Mouse (Mus musculus): ENCODE measurements around the gene Cldn10. TPM values are rescaled to one million over a fixed set of nuclear protein-coding genes. Genes with fewer than 3 reads are reported as not detected.

The Cldn10 gene
- total RNA-seq, 2 experiments from 2014 or later, result 24.6 to 28.3 TPM

DNA sequence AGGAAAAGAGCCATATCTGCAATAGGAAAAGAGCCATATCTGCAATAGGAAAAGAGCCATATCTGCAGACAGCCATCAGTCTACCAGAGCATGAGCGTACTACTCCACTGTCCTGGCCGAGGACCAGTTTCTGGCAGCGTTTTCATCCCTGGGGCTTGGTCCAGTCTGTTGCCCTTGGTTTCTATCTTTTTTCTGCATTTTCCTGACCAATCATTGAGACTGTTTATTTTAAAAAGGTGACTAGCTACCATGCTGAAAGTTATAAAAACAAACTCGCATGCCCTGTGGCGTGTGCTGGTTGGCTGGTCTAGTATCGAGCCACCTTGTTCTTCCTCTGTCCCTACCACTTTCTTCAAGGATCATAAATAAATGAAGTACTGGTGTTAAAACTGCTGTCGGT is 107.5 kb downstream of the Cldn10 start:
- intact Hi-C loops (cut with DNase I), result no loop called here
- no peak for DNase-seq (ENCODE audit: low spot score in 2 of 2)

DNA sequence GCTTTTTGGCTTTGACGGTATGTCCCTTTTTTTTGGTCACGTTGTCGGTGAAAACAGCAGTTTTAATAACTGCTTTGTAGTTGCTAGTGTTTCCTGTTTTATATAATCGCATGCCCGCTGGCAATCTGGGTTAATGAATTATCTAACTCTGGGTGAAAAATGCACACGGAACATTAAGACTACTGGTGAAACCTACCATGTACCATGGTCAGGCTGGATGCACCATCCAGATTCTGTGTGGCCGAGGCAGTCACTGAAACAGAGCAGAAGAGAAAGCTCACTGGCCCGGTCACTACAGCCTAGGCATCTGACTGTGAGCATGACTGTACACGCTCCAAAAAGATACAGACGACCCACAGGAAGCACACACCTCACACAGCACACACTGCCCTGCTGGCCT is 107.9 kb downstream of the Cldn10 start:
- DNase-seq (ENCODE audit: low spot score in 2 of 2), result no peak
- intact Hi-C loops (cut with DNase I), result no loop called here

DNA sequence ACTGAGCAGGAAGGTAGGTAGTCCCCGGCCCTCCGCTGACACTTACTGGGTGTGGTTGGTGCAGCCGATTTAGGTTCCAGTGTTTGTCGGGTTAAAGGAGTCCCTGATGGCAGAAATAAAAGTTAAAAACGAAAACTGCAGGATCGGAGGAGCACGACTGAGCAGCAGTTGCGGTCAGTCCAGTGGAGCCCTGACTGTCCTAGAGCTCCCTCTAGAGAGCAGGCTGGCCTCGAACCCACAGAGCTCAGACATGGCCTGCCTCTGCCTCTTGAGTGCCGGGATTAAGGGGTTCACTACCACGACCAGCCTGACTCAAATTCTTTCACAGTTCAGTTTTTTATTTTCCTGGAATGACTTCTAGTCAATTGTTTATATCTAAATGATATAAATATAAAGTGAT is 112.2 kb downstream of the Cldn10 start:
- DNase-seq (ENCODE audit: low spot score in 2 of 2), result no peak
- intact Hi-C loops (cut with DNase I), result loop anchor here (2.0 kb wide), 1 partner anchor 79 kb away; no protein-coding TSS in a partner anchor

DNA sequence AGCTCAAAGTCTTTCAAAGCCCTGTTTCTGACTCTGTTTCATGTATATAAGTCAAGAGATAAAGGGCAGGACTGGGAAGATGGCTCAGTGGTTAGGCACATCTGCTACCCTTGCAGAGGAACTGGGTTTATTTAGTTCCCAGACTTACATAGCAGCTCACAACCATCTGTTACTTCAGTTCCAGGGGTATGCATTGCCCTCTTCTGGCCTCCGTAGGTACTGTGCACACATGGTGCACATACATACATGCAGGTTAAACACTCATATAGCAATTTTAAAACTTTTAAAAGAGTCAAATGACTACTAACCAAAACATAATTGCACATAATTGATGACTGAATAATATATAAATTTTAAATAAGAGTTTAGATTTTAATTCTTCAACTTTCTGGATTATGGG is 113.2 kb downstream of the Cldn10 start:
- DNase-seq (ENCODE audit: low spot score in 2 of 2), result no peak
- intact Hi-C loops (cut with DNase I), result loop anchor here (2.0 kb wide), 1 partner anchor 80 kb away; no protein-coding TSS in a partner anchor

DNA sequence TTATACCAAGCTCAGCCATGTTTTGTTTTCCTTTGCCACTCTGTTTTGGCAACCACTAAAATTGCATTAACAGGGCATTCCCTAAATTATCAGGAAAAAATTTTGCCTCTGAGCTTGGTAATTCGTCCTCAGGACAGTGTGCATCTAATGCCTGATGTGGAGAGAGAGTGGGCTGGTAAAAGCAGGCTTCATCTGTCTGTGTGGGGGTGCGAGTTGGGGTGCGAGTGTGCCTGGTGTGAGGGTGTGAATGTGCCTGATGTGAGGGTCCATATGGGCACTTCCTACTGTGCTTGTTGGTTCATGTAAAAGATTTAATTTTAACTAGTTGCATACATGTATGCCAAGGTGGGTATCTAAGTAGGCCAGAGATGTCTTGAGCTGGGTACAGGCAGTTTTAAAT is 115.7 kb downstream of the Cldn10 start:
- peak in 1 of 2 experiments; percentile 30 for DNase-seq (ENCODE audit: low spot score in 2 of 2)
- intact Hi-C loops (cut with DNase I), result no loop called here

DNA sequence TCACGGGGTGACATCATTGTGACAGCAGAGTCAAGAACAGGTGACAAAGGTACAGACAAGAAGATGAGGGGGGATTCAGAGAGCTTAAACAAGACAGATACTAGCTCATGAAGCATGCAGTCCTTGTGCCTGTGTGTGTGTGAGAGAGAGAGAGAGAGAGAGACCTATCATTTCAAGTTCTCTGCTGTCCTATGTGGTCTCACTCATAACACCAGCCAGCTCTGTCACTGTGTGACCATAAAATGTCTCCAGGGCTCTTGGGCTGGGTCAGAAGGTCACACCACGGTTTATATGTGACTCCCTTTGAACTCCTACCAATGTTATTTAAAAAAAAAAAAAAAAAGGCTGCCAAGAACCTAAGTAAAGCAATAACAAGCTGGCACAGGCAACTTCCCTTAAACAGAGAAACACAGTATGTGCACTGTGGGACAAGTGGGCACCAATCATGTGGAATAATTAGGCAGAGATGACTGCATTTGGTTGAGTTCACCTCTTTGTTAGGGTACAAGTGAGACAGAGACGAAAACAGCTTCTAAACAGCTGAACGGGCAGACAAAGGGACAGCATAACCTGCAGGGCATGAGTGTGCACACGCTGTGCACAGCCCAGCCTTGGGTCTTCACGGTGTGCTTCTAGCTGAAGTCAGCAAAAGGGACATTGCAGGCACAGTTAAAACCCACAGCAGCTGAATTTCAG is 116.3 kb downstream of the Cldn10 start:
- DNase-seq (ENCODE audit: low spot score in 2 of 2), result no peak
- intact Hi-C loops (cut with DNase I), result no loop called here

DNA sequence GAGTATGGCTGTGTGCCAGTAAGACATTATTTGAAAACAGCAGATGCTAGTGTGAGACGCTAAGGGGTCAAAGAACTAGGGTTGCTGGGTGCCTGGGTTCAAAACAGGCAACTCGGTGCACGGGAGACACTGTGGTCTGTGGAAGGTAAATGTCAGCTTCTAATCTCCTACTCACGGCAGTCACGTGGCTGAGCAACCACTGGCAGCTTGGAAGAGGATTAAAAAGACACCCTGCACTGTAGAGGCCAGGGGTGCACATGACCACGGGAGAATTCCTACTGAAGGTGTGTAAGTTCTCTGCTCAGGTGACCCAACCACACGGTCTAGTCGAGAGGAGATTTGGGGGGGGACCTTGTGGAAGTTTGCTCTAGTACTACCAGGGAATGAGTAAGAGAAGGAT is 119.9 kb downstream of the Cldn10 start:
- intact Hi-C loops (cut with DNase I), result no loop called here

DNA sequence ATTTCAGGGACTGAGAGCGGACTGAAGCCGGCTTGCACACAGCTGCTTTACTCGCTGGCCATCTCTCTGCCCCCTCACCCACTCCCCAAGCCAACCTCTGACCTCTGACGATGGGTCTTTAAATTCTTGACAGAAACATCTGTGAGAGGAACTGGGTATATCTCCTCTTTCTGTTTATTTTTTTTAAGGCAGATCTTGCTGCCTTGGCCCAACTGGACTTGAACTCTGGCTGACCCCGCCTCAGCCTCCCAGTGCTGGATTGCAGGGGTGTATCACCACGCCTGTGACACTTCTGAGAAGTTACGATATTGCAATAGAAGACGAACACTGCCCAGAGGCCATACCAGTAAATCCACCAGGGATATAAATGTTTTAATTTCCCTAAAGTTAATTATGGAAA is 122.2 kb downstream of the Cldn10 start:
- DNase-seq (ENCODE audit: low spot score in 2 of 2), result no peak
- intact Hi-C loops (cut with DNase I), result no loop called here

More for the DNA sequence above, 119.9 kb downstream of the Cldn10 start:
- no peak for DNase-seq (ENCODE audit: low spot score in 2 of 2)

DNA sequence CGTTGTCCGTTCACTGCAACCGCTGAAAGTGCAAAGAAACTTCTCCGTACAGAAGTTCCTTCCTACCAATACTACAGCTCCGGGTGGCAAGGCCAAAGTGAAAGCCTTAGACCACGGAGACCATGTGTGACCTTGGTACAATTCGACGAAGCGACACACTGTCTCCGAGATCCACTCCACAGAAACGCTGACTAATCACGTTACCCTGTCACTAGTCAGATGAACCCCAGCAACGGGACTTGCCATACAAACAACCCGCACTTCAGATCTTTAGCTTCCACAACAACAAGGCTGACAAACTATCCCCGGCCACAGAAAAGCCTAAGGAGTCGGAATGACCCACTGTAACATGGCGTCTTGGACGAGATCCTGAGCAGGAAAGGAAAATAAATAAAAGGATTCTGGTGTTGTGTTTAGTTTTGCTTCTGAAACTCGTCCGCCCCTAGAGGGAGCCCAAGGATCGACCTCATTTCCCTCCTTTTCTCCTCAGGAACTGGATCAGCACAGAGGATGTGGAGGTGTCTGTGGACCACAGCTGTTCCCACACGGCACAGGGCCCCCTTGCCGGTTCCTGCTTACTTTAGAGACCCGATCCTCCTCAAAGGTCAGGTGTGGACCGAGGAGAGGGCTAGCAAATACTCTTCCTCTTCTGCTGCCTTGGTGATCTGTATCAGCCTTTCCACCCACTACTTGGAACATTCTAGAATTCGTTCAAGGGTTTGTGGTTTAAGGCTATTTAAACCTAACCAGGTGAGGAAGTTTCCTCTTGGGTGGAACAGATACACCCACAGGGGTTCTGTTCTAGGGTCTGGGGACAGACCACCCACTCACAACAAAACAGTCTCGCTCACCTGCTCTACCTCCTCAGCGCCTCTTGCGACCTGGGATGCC is 122.9 kb downstream of the Cldn10 start:
- DNase-seq (ENCODE audit: low spot score in 2 of 2), result peak; percentile 55 to 73
- intact Hi-C loops (cut with DNase I), result no loop called here

DNA sequence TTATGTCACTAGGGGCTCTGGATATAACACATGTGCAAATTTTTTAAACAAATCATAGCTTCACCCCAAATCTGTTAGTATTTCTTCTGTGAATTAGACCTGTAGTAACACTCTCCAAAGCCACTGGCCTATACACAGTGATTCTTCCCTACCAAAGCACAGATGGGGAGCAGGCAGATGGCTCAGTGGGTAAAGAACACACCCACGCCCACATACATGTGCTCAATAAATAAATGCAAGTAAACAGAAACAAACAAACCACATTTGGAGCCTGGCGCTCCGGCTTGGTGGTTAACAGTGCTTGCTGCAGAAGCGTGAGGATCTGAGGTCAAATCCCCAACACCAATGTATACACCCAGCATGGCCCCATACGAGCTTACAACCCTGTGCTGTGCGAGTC is 123.8 kb downstream of the Cldn10 start:
- no peak for DNase-seq (ENCODE audit: low spot score in 2 of 2)
- intact Hi-C loops (cut with DNase I), result no loop called here

DNA sequence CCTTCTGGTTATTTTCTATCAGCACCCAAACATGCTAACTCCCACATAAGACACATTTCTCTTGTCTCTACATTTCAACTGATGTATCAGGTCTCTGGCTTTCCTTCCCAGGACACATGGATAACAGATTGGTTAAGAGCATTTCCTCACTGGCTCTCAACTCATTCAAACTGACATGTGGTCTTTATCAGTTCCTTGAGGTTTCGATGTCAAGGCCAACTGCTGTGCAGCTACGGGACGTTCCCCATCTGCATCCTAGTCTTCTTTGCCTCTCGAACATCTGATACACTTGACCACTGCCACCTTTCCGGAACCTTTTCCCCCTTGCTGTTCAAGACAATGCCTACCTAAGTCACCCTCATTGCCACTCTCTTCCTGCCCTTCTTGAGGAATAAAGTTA is 125.9 kb downstream of the Cldn10 start:
- DNase-seq (ENCODE audit: low spot score in 2 of 2), result no peak
- intact Hi-C loops (cut with DNase I), result no loop called here

DNA sequence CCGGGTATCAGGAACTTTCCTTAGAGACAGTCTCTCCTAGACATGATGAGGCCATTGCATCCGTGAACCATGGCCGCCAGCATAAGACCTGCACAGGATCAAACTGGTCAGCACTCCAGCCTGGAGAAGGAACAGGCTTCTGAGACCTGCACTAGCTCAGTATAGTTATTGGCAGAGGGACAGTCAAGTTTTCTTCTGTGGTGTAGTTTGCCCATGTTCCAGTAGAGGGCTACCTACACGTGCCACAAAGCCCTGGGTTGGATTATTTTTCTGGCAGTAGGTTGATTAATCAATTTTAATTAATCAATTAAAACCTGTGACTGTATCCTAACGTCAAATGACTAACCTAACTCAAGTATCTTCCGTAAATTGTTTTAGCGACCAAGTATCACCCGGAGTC is 131.3 kb downstream of the Cldn10 start:
- no peak for DNase-seq (ENCODE audit: low spot score in 2 of 2)
- intact Hi-C loops (cut with DNase I), result no loop called here

DNA sequence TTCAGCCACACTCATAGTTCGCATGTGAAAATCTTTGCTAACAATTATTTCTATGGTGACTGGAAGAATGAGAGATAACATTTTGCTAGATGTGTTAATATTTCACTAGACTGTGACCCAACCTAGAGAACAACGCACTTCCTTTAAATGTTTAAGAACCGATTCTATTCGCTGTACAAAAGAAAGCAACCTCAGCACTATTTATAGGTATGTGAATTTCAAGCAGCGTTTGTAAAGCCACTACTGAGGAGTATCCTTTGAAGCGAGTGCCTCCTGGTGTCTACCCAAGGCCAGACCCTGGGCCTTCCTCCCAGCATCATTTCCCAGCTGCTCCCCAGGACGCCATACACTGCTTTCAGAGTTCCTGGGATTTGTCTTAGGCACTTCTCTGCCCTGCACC is 132.9 kb downstream of the Cldn10 start:
- no peak for DNase-seq (ENCODE audit: low spot score in 2 of 2)
- intact Hi-C loops (cut with DNase I), result no loop called here

DNA sequence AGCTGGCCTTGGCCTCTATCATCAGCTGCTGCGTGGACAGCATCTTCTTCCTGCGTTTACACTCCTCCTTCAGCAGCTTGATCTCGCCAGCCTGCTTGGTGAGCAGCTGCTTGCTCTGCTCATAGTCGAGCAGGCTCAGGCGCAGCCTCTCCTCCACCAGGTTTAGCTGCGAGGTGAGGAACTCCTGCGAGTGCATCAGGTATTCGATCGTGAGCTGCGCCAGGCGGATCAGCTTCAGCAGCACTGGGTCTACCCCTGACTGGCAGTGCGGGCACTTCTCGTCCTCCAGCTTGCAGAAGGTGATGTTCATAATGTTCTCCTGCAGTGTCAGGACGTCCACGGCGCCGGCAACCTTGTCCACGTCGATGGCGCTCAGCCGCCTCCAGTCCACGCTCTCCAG is 134.5 kb downstream of the Cldn10 start:
- DNase-seq (ENCODE audit: low spot score in 2 of 2), result no peak
- intact Hi-C loops (cut with DNase I), result no loop called here

DNA sequence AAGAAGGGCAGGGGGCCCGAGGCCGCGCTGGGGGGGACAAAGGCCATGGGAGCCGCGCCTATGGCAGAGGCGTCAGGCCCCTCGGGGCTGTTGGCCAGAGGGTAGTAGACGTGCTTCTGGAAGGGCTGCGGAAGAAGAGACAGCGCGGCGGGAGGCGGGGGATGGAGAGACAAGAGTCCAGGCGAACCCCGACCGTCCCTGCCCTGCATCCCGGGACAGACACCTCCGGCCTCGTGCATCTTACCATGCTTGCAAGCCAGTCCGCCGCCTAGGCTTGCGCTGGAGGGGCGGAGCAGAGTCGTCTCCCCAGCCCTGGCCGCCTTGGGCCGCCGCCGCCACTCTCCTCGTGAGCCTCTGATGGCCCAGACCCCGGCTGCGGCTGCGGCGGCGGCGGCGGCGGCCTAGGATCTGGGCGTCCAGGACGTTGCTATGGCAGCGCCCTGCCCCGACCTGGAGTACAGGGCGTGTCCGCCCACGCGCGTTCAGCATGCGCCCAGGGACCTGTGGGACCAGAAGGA is 135.0 kb downstream of the Cldn10 start:
- intact Hi-C loops (cut with DNase I), result no loop called here
- DNase-seq (ENCODE audit: low spot score in 2 of 2), result peak in 1 of 2 experiments; percentile 36

Other genes starting within 250 kb of the Cldn10 start
- 10 to 100 TPM in 1 of 2 experiments, 1 to 10 TPM in 1; 8.4 to 13.6 TPM for gene Abcc4, start 81.7 kb upstream of the Cldn10 start, total RNA-seq (2021)
- 100 to 1,000 TPM in 1 of 2 experiments, 10 to 100 TPM in 1; 78.4 to 117 TPM for gene Dzip1, start 137.6 kb downstream of the Cldn10 start, total RNA-seq (2021)
- 10 to 100 TPM; 30.3 to 41.2 TPM for gene Dnajc3, start 150.1 kb downstream of the Cldn10 start, total RNA-seq (2021)

Measured in left cerebral cortex, postnatal 36 days (tissue).